Mouse (Mus musculus) intestine, postnatal 0 days (tissue): ENCODE measurements around the gene Hnrnpdl. TPM values are rescaled to one million over a fixed set of nuclear protein-coding genes. Genes with fewer than 3 reads are reported as not detected.

ENCODE experiments used
- ATAC-seq: fragments of 200-750 bp; cut with Nextera tagmentation; 2 replicates; pipeline ENCODE4 v1.8.0; 2017; ENCODE audit warnings: mild to moderate bottlenecking, moderate TSS enrichment, moderate library complexity
- H3K27ac ChIP-seq: fragments of 300-500 bp; sonication (generic); 2 replicates; pipeline ENCODE4 v1.5.1; 2014; ENCODE audit warnings: mild to moderate bottlenecking, low read depth, low read length, moderate library complexity
- H3K27me3 ChIP-seq: fragments of 300-500 bp; sonication (generic); replicated peaks from 2 replicates; pipeline ENCODE4 v1.6.1; 2014; ENCODE audit warnings: low read length, mixed read lengths; ENCODE audit not compliant: control insufficient read depth, insufficient read depth
- H3K36me3 ChIP-seq: fragments of 300-500 bp; sonication (generic); 2 replicates; pipeline ENCODE4 v1.6.1; 2014; ENCODE audit warnings: mild to moderate bottlenecking, moderate library complexity; ENCODE audit not compliant: control insufficient read depth, insufficient read depth
- H3K4me1 ChIP-seq: fragments of 300-500 bp; sonication (generic); replicated peaks from 2 replicates; pipeline ENCODE4 v1.6.1; 2014; ENCODE audit warnings: antibody characterized with exemption, low read length, mixed read lengths; ENCODE audit not compliant: control insufficient read depth, insufficient read depth
- H3K4me2 ChIP-seq: fragments of 300-500 bp; sonication (generic); replicated peaks from 2 replicates; pipeline ENCODE4 v1.6.1; 2014; ENCODE audit warnings: low read depth, mild to moderate bottlenecking, moderate library complexity
- H3K4me3 ChIP-seq: fragments of 300-500 bp; sonication (generic); 2 replicates; pipeline ENCODE4 v1.5.1; 2014; ENCODE audit warnings: low read depth, low read length
- H3K9ac ChIP-seq: fragments of 300-500 bp; sonication (generic); 2 replicates; pipeline ENCODE4 v1.6.1; 2014; ENCODE audit warnings: mild to moderate bottlenecking, low read depth, low read length
- H3K9me3 ChIP-seq: fragments of 300-500 bp; sonication (generic); 2 replicates; pipeline ENCODE4 v1.6.1; 2016; ENCODE audit warnings: mixed run types; ENCODE audit not compliant: control insufficient read depth
- CTCF ChIP-seq: sonication (generic); IDR thresholded peaks from 2 replicates; pipeline ENCODE4 v1.5.1; 2016; ENCODE audit warnings: low read depth, mild to moderate bottlenecking, control low read depth, antibody characterized with exemption, moderate library complexity
- WGBS: fragments of 180-500 bp; shearing (Covaris S2); extraction: QIAGEN DNeasy Blood & Tissue Kit; methylation state at CpG from one replicate; pipeline ENCODE4 v1.1.7; 2014; 5-methylcytosine and 5-hydroxymethylcytosine counted together
- polyA plus RNA-seq: library from polyadenylated mRNA; unstranded; fragments of >200 nt; fragmentation: Nextera tagmentation; extraction: Ambion mirVana; gene quantifications from 2 replicates; pipeline ENCODE4 v1.2.1, GENCODE M21; 2015

Gene Hnrnpdl
- polyA plus RNA-seq, 1 experiment from 2014 or later, result 61.6 TPM

DNA sequence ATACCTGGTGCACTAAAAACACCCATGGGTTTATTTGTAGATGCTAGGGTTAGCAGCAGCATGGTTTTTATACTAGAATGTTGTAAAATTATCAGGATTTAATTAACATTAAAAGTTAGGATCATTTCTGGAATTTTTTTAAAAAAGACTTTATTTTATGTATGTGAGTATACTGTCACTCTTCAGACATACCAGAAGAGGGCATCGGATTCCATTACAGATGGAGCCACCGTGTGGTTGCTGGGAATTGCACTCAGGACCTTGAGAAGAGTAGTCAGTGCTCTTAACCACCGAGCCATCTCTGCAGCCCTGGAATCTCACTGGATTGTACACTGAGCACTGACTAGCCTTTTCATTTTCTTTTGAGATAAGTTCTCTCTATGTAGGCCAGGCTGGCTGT is 10.4 kb upstream of the Hnrnpdl start:
- WGBS, result 85% methylated on average over 3 of the region's 3 CpGs
- no peak overlapping the region for H3K4me2 ChIP-seq
- no peak overlapping the region for H3K9ac ChIP-seq
- no peak overlapping the region for H3K27ac ChIP-seq
- no peaks in the 10 kb centered on the region for H3K9me3 ChIP-seq
- TF ChIP-seq CTCF, result peak; percentile 52
- no peaks in the 10 kb centered on the region; the same call in 1 of the 2 replicates for H3K36me3 ChIP-seq
- H3K4me3 ChIP-seq, result no peak overlapping the region
- peaks cover 15% of the 10 kb centered on the region; the same call in 1 of the 2 replicates for H3K4me1 ChIP-seq
- no peaks in the 10 kb centered on the region for H3K27me3 ChIP-seq
- ATAC-seq, result no peak

GRCm38 (mm10) chr5:100047871-100048270 is 8.4 kb upstream of the Hnrnpdl start:
- no peak for ATAC-seq

DNA sequence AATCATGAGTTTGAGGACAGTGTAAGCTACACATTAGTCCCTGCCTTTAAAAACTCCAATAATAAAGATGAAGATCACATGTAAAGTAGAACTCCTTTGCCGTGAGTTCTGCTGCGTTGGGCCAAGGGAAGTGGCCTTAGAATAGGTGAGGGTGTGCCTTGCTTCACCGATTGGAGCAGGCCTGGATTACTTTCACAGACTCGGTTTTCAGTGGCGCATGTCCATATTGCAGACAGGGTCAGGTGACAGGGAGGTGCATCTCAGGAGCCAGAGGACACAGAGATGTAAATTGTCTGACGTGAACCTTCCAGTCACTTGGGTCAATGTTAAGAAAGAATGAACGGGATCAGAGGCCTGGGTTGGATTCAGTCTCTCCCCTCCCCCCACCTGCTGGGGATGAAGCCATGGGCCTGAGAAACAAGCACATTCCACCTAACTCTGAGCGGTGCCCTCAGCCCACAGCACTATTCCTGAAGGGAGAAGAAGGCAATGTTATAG is 7.7 kb upstream of the Hnrnpdl start:
- H3K4me2 ChIP-seq, result no peak overlapping the region
- peak overlapping the region; percentile 46; the same call in 1 of the 2 replicates for H3K27ac ChIP-seq
- TF ChIP-seq CTCF, result no peak
- no peaks in the 10 kb centered on the region for H3K9me3 ChIP-seq
- no peaks in the 10 kb centered on the region for H3K27me3 ChIP-seq
- H3K4me3 ChIP-seq, result no peak overlapping the region
- H3K4me1 ChIP-seq, result peaks cover 11% of the 10 kb centered on the region; the same call in 1 of the 2 replicates
- no peak for ATAC-seq
- H3K9ac ChIP-seq, result no peak overlapping the region
- H3K36me3 ChIP-seq, result no peaks in the 10 kb centered on the region; the same call in 1 of the 2 replicates
- 48% methylated on average over 8 of the region's 8 CpGs for WGBS

More at GRCm38 (mm10) chr5:100047871-100048270, 8.4 kb upstream of the Hnrnpdl start:
- no peaks in the 10 kb centered on the region for H3K9me3 ChIP-seq
- no peak overlapping the region for H3K4me3 ChIP-seq
- H3K36me3 ChIP-seq, result no peaks in the 10 kb centered on the region; the same call in 1 of the 2 replicates
- H3K27me3 ChIP-seq, result no peaks in the 10 kb centered on the region
- no peak for TF ChIP-seq CTCF
- peaks cover 11% of the 10 kb centered on the region; the same call in 1 of the 2 replicates for H3K4me1 ChIP-seq
- 48% methylated on average over 7 of the region's 7 CpGs for WGBS
- H3K27ac ChIP-seq, result no peak overlapping the region; the same call in 1 of the 2 replicates
- H3K4me2 ChIP-seq, result no peak overlapping the region
- no peak overlapping the region for H3K9ac ChIP-seq

DNA sequence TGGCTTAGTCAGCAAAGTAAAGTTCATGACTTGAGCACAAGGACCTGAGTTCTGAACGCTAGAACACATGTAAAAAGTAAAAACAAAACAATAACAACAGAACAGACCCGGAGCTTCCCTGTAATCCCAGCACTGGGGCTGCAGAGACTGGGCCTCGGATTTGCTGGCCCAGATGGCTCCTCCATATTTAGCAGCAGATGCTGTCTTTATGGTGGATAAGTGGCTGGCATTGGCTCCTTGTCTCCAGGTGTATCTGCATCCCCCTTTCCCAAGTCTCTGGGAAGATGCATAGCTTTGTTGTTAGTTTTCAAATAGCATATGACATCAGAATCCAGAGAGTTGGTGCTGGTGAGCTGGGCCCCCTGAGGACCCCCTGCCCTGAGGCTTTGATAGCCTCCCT is 6.6 kb upstream of the Hnrnpdl start:
- Histone ChIP-seq H3K4me1 (peaks cover 13% of the 10 kb centered on the region; the same call in 1 of the 2 replicates), H3K27ac (no peak overlapping the region), H3K9ac (no peak overlapping the region), H3K4me2 (no peak overlapping the region), H3K4me3 (no peak overlapping the region), H3K36me3 (no peaks in the 10 kb centered on the region), H3K27me3 (no peaks in the 10 kb centered on the region), H3K9me3 (no peaks in the 10 kb centered on the region)
- 72% methylated on average over 3 of the region's 3 CpGs for WGBS
- TF ChIP-seq CTCF, result no peak
- ATAC-seq, result no peak

GRCm38 (mm10) chr5:100044621-100045020 is 5.2 kb upstream of the Hnrnpdl start:
- Histone ChIP-seq H3K4me3 (no peak overlapping the region), H3K4me1 (peaks cover 13% of the 10 kb centered on the region; the same call in 1 of the 2 replicates), H3K27ac (peak overlapping the region; percentile 80), H3K9ac (no peak overlapping the region), H3K4me2 (no peak overlapping the region), H3K9me3 (no peaks in the 10 kb centered on the region), H3K27me3 (no peaks in the 10 kb centered on the region), H3K36me3 (no peaks in the 10 kb centered on the region)
- 60% methylated on average over 5 of the region's 5 CpGs for WGBS
- no peak for TF ChIP-seq CTCF
- ATAC-seq, result no peak

GRCm38 (mm10) chr5:100044030-100044429 is 4.6 kb upstream of the Hnrnpdl start:
- no peaks in the 10 kb centered on the region for H3K36me3 ChIP-seq
- no peak for ATAC-seq
- H3K9me3 ChIP-seq, result no peaks in the 10 kb centered on the region
- WGBS, result 53% methylated on average over 4 of the region's 4 CpGs
- no peak overlapping the region for H3K9ac ChIP-seq
- H3K27ac ChIP-seq, result peak overlapping the region; percentile 80
- no peak overlapping the region for H3K4me3 ChIP-seq
- no peaks in the 10 kb centered on the region for H3K27me3 ChIP-seq
- peak overlapping the region; percentile 35; the same call in 1 of the 2 replicates for H3K4me2 ChIP-seq
- TF ChIP-seq CTCF, result no peak
- H3K4me1 ChIP-seq, result peaks cover 13% of the 10 kb centered on the region; the same call in 1 of the 2 replicates

- ATAC-seq, result peak; percentile 52
- Histone ChIP-seq H3K4me1 (peaks cover 7% of the 10 kb centered on the region; the same call in 1 of the 2 replicates), H3K36me3 (no peaks in the 10 kb centered on the region), H3K4me2 (peak overlapping the region; percentile 35; the same call in 1 of the 2 replicates), H3K9ac (no peak overlapping the region), H3K4me3 (no peak overlapping the region), H3K27ac (no peak overlapping the region), H3K27me3 (no peaks in the 10 kb centered on the region), H3K9me3 (no peaks in the 10 kb centered on the region)
- 36% methylated on average over 5 of the region's 5 CpGs for WGBS
- peak; percentile 53; the same call in 1 of the 2 replicates for TF ChIP-seq CTCF
Observed at GRCm38 (mm10) chr5:100043361-100043760, 3.9 kb upstream of the Hnrnpdl start.
